Mouse (Mus musculus) skeletal muscle tissue, adult 2 months (tissue): Measurements from ENCODE around the gene 2900026A02Rik.

Source experiments
- DNase-seq: peaks from one replicate; pipeline ENCODE4 v3.0.0-alpha.2; 2012; ENCODE audit warnings: low read depth, low spot score

The 2900026A02Rik gene

DNA sequence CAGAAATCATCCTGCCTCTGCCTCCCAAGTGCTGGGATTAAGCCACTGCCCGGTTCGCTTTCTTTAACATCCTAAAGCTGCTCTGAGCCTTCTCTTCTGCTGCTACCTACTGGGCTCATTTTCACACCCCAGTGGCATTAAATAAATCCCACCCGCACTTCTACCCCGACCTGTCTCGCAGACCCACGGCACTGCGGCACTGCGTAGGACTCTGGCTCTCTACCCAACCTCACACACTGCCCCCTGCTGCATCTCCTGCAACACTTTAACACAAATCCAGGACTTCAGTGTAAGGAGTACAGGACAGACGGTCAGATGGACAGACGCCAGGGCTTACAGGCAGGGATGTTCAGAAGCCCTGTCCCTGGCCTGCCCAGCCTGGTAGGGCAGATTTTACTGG, 45.1 kb downstream of the 2900026A02Rik start:
- DNase-seq, result no peak

DNA sequence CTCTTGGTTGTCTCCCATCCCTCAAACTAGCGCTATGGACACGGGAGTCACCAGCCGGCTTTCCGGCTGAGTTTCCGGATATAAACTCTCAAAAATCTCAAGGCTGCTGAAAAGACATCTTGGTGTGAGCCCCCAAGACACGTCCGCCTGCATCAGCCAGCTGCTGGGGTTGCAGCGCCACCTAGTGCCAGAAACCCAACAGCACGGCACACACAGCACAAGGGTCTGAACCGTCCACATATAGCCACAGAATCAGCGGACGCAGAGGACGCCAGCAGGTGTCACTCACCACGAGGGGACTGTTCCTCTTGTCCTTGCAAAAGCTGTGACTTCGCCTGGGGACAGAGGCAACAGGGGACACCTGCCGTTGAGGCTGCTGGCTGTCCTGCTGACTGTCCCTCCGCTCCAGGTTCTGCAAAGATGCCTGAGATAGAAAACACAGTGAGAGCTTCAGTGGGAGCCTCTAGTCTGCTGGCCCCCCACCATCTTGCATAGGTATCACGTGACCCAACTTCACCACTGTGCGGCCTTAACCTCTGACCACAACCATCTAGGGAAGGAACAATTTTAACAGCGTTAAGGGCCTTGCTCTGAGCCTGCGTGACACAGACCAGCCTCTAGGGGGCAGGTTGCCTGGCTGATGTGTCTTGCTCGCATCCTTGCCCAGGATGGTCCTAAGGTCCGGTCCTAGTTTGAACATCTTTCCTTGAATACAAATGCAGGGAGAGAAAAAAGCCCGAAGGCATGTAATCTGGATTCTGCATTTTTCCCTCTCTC, 45.9 kb downstream of the 2900026A02Rik start:
- no peak for DNase-seq

DNA sequence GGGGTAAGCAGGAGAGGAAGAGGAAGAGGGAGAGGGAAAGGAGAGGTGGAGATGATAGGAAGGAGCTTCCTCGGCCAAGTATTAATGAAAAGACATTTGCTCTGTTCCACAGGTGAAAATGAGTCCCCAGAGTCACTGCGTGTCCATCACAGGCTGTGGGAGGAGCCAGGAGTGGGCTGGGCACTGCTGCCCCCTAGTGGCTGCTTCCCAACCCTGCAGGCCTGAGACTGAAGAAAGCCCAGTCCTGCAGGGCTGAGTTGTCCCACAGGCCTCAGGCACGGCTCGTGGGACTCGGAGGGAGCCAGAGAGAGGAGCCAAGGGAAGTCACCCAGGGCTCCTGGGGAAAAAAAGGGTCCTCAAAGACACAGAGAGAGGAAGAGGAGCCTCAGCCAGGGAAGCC, 47.7 kb downstream of the 2900026A02Rik start:
- peak; percentile 57 for DNase-seq

DNA sequence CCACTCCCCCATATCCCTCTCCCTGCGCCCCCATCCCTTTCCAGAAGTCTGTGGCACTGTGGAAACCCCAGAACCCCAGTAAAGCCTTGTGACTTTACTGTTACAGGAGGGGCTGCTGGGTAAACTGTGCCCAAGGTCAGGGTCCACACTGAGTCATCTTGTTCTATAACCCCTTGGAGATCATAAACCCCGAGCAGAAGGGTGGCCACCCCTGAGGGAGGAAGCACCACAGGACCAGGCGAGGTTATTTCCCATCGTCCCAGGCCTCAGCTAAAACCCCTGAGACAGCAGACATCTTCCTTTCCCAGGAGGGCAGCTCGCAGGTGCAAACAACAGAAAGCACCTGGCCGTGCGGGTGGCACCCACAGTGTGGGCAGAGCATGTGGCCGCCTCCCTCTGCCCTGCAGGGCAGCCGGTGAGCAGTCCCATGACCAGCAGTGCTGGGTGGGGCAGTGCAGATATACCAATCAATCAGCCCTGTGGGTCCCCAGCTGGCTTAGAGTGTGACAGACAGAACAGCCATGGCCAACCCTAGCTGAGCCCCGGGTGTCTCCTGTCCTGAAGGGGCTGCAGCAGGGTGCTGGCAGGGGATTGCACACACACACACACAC, 49.0 kb downstream of the 2900026A02Rik start:
- no peak for DNase-seq

DNA sequence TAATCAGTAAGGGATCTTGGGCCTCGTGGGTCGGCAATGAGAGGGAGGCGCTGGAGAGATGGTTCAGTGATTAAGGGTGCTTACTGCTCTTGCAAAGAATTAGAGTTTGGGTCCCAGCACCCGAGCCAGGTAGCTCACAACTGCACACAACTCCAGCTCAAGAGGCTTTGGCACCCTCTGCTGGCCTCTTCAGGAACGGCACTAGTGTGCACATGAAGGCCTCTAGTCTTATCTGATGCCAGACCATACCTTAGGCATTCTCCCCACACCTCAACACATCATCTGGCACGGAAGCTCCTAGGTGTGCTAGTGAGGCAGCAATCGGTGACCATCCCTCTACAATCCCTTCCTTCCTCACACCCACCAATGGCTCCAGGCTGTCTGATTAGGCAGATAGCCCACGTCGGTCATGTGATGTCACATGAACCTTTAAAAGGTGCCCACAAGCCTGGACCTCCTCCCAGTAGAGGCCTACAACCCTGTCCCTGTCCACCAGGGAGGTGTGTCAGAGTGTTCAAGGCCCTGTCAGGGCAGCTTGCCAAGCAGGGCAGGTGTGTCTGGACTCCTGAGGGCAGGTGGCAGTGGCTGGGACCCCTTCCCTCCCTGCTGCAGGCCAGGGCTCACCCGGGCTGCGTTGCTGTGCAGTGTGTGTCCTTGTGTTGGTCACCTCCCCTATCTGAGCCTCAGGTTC, 50.8 kb downstream of the 2900026A02Rik start:
- DNase-seq, result no peak

DNA sequence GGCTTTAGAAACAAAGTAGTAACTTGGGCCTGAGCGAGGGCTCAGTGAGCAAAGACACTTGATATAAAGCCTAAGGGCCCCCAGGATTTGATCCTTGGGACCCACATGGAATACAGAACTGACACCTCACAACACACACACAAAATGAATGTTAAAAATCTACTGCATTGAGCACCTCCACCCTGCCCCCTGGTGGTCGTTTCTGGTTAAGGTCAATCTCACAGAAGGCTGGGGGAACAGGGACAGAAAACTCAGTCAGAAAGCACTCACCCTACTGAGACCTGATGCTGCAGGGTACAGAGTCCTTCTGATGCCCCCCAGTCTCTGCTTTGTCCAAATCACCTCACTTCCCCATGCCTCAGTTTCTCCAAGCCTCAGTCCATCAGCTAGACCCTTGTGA, 53.3 kb downstream of the 2900026A02Rik start:
- no peak for DNase-seq

DNA sequence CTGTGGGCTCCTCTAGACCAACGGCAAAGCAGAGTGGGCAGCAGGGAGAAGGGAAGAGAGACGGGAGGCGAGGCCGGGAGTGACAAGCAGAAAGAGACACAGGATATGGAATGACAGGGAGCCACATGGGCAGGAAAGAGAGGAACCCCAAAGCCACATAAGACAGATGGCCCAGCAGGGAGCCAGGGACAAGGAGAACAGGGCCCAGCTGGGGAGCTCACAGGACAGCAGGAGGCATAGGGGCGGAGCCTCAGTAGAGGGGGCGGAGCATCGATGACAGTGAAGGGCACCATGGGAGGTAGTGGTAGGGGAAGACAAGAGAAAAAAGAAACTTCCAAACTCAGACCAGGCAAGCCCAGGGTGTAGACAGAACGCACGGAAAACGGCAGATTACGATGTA, 55.6 kb downstream of the 2900026A02Rik start:
- no peak for DNase-seq

DNA sequence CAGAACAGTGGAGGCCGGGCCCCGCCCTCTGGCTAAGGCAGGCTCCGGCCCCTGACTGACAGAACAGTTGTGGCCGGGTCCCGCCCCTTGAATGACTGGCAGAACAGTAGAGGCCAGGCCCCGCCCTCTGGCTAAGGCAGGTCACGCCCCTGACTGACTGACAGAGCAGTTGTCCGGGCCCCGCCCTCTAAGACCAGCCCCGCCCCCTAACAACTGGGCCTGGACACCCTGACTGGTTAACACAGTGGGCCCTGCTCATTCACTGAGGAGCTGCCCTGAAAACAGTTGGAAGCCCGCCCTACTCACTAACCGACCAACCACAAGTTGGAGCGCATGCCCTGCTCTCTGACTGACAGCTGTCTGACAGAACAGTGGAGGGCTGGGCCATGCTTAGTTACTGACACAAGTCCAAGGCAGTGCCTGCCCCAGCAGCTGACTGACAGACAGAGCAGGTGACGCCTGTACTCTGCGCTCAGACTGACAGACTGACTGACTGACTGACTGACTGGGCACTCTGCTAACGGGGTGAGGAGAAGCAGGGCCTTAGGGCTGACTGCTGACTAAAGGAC, 56.1 kb downstream of the 2900026A02Rik start:
- peak; percentile 92 for DNase-seq

DNA sequence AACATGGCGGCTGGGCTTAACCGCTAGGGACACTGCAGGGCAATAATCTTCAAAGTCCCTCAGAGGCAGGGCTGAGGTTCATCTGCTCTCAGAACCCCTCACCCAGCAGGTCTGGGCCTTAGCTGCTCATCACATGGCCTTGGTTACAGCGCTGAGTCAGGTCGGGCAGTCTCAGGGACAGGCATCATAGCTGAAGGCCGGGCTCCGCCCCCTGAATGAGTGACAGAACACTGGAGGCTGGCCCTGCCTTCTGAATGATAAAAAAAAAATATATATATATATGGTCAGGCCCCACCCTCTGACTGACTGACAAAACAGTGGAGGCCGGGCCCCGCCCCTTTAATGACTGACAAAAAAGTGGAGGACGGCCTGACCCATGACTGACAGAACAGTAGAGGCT, 56.6 kb downstream of the 2900026A02Rik start:
- no peak for DNase-seq

DNA sequence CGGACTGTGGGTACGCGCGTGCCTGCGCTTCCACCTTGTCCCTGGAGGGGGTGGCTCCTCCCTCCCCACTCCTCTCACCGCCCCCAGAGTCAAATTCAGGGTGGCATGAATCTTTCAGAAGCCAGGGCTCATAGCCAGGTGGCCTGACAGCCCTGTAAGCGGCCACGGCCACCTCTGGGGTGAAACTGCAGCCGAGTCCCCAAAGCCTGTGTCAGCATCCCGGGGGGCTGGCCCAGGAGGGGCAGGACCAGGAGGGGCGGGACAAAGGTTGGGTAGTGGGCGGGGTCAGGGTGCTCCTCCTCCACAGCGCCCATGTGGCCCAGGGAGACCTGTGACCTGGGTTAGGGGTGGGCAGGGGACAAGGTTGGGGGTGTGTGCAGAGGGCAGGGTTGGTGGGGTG, 57.9 kb downstream of the 2900026A02Rik start:
- no peak for DNase-seq

DNA sequence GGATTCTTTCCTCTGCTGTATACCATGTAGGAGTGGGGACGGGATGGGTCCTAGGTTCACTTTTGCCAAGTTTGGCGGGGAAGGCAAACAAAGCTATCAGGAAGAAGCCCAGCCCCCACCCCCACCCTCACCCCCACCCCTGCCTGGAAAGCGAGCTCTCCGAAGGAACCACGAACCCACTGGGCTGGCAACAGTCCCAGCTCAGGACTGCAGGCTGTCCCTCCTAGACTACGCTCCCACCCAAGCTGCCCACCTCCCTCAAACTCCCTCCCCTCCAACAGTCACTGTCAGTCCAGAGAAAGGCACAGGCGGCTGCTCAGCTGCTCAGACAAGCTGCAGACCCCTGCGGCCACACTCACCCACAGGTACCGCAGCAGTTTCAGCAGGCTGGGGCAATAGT, 58.3 kb downstream of the 2900026A02Rik start:
- DNase-seq, result no peak

DNA sequence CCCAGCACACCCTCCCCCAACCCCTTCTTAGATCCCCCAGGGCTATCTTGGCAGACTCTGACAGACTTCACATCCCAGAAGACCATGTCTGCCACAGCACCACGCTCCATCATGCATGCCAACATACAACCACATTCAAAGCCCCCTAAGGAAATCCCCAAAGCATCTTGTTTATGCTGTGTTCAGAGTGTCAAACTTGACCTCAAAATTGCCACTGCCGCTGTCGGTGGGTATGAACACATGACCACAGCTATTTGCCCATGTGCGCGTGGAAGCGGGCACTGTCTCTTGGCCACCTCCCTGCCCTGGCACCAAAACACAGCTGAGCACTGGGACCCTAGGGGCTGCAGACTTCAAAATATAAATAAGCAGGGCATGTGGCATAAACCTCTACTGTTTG, 59.5 kb downstream of the 2900026A02Rik start:
- no peak for DNase-seq

DNA sequence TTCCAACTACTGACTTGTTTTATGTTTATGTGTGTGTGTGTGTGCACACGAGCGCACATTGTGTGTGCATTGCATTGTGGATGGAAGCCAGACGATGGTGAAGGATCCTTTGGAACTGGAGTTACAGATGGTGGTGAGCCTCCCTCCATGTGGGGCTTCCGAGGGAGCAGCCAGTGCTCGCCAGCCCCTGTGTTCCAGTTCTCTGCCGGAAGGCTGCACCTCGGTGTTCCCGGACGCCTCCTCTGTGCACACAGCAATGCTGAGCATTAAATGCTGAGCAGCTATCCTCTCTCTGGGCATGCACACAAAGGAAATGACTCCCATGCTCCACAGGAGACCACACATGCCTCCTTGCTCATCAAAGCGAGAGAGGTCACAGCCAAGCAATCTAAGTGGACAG, 60.7 kb downstream of the 2900026A02Rik start:
- DNase-seq, result no peak

DNA sequence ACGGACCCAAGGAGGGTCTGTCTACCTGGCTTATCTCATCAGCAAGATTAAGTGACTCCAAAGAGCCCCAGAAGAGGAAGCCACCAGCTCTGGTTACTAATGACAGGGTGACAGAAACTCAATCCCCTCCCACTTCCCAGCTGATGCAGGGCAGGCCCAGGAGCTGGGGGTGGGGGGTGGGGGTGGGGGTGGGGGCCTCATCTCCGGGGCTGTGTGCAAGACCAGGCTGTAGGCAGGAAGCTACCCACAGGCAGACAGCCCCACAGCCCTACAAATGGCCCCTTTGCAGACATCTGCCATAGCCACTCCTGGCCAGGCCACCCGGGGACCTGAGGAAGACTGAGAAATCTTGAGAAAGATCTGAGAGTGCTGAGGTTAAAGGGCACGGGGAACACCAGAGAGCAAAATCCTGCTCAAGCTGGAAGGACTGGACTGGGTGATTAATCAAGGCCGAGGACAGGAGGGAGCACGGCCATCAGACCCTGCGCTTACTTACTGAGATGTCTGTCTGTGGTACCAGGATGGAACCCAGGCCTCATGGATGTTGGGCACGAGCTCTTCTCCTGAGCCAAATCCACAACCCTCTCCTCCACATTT, 62.2 kb downstream of the 2900026A02Rik start:
- no peak for DNase-seq

DNA sequence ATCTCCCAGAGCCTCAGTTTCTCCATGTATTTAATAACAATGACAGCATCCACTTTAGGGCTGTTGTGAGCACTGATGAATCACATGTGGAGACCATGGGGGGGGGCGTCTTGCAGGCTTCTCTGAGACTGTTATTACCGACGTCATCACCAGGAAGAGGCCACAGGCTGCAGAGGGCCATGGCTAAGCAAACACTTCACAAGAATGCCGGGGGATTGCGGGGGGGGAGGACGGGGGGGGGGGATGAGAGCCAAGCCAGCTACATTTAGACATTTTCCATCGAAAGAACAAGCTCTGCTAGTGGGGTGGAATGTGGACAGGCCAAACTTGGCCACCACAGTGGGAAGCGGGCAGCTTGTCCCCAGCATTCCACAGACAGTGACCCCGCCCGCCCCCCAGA, 63.4 kb downstream of the 2900026A02Rik start:
- no peak for DNase-seq

DNA sequence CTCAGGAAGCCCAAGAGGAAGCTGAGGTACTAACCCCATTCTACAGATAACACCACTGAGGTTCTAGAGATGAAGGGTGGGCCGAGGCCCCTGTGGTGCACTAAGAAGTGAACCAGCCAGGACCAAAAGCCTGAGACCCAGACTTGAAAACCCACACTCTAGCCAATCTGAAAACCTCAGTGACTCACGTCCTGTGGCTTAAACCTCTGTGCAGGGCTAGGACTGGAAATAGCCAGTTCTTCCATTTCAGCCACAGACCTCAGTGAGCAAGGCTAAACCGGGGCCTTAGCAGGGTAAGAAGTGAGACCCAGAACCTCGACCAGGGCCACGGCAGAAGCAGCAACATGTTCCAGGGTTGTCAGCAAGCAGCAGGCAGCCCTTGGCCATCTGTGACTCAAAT, 64.0 kb downstream of the 2900026A02Rik start:
- no peak for DNase-seq

DNA sequence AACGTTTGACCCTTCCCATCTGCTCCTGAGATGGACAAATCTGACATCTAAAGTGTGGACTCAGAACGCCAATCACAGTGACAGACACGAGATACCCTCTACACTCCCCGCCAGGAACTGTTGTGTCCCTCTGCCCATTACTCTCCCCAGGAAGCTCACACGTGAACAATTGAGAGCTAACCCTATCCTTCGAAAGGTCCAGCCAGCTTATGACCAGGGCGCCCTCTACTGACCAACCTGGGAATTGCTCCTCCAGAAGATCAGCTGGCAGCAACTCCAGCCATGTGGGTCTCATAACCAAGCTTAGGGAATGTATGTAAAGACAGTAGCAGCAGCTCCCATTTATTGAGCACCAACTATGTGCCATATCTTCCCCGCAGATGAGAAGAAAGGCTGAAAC, 65.9 kb downstream of the 2900026A02Rik start:
- peak; percentile 71 for DNase-seq

DNA sequence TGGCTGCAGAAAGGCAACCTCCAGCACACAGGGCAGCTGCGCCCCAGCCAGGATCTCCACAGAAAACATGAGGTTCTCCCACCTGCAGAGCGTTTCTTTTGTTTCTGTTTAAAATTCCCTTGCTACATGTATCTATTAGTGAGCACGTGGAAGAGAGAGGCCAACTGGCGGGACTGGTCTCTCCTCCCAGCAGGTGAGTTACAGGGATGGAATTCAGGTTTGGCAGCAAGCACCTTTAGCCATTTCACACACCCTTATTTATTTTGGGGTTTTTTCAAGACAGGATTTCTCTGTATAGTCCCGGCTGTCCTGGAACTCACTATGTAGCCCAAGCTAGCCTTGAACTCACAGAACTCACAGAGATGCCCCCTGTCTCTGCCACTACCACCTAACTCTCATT, 66.6 kb downstream of the 2900026A02Rik start:
- DNase-seq, result no peak

DNA sequence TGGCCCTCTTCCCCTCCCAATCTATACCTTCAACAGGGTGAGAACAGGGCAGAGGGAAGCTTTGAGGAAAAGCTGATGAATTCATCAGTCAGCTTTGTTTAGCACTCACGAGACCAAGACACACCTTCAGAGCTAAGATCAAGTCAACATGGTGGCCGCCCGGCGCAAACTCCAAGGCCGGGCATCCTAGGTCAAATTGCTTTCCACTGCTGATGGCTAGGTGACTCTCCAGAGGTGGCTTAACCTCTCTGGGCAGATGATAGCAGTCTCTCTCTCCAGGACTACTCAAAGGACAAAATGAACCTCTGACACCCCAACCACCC, 67.6 kb downstream of the 2900026A02Rik start:
- no peak for DNase-seq

DNA sequence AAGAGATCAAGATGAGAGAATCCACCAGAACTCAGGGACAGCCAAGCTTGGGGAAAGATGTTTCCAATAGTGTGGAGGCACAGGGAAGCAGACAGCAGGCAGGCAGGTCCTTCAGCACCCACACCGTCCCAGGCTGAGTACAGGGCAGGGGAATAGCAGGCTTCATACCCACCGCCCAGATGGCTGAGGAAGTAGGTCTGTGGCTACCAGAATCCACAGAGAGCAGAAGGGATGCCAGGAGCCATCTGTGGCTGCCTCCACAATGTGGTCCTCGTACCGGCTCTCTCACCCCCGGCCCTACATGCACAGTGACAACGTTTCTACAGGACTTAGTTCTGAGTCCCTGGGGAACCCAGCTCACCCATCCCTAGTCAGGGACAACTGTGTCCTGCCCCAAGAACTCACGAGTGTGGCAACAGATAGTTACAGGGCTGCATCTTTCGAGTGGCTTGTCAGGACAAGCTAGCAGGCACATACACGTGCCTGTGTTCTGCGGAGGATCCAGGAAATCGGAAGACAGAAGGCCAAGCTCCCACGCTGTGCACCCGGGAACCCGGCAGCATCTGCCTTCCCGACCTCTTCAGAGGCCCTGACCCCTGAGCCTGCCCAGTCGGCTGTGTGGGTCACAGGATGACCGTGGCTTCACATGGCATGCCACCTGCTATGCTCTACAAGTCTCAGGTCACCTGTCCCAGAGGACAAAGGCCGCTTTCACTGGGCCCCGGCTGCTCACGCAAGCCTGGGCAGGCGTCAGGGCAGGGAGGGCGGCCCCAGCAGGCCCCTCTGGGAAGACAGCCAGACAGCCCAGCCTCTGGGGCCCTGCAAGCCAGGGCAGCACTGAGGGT, 68.2 kb downstream of the 2900026A02Rik start:
- DNase-seq, result no peak

DNA sequence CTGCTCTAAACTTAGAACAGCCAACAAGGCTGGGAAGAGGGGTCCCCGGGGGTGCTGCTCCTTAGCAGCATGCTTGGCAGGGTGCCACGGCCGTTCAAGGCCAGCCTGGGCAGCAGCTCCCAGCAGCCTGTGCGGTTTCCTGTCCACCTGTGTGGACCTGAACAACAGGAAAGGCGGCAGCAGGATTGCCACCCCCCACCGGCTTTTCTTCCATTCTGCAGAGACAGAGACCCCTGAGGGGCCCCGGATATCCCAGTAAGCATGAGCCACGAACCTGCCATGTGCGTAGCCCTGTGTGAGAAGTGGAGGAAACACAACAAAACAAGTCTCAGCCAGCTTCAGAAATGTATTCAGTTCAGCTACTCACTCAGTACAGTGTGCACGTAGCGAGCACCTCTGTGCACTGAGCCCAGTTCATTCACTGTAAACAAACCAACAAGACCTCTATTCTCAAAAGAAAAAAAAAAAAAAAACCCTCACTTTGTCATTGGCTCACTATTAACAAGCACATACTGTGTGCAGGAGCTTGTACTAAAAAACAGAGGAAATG, 69.4 kb downstream of the 2900026A02Rik start:
- peak; percentile 61 for DNase-seq
